Mouse (Mus musculus) limb, embryonic 10.5 days (tissue): ENCODE data around the gene Pp2d1. TPM values are rescaled to one million over a fixed set of nuclear protein-coding genes. Genes with fewer than 3 reads are reported as not detected.

Experiments used
- DNase-seq: peaks from one replicate; pipeline ENCODE4 v3.0.0-alpha.2; 2017; ENCODE audit warnings: low spot score
- H3K27ac ChIP-seq: fragments of 300-500 bp; sonication (generic); 2 replicates; pipeline ENCODE4 v1.5.1; 2016; ENCODE audit warnings: mild to moderate bottlenecking
- H3K27me3 ChIP-seq: fragments of 300-500 bp; sonication (generic); 2 replicates; pipeline ENCODE4 v1.6.1; 2016; ENCODE audit warnings: low read depth, mild to moderate bottlenecking; ENCODE audit not compliant: poor library complexity, severe bottlenecking
- H3K36me3 ChIP-seq: fragments of 300-500 bp; sonication (generic); 2 replicates; pipeline ENCODE4 v1.6.1; 2016; ENCODE audit warnings: mild to moderate bottlenecking, moderate library complexity
- H3K4me1 ChIP-seq: fragments of 300-500 bp; sonication (generic); 2 replicates; pipeline ENCODE4 v1.6.1; 2016
- H3K4me3 ChIP-seq: fragments of 300-500 bp; sonication (generic); 2 replicates; pipeline ENCODE4 v1.5.1; 2016; ENCODE audit warnings: mild to moderate bottlenecking, moderate library complexity
- H3K9me3 ChIP-seq: fragments of 300-500 bp; sonication (generic); replicated peaks from 2 replicates; pipeline ENCODE4 v1.6.1; 2016; ENCODE audit warnings: mild to moderate bottlenecking
- WGBS: fragments of 180-500 bp; shearing (Covaris S2); methylation state at CpG from one replicate; pipeline ENCODE4 v1.1.7; 2016; 5-methylcytosine and 5-hydroxymethylcytosine counted together
- polyA plus RNA-seq: library from polyadenylated mRNA; unstranded; fragments of >200 nt; fragmentation: Nextera tagmentation; extraction: Ambion mirVana; gene quantifications from 2 replicates; pipeline ENCODE4 v1.2.1, GENCODE M21; 2016

Pp2d1 gene
- polyA plus RNA-seq, 1 experiment from 2014 or later = 0.49 TPM

DNA sequence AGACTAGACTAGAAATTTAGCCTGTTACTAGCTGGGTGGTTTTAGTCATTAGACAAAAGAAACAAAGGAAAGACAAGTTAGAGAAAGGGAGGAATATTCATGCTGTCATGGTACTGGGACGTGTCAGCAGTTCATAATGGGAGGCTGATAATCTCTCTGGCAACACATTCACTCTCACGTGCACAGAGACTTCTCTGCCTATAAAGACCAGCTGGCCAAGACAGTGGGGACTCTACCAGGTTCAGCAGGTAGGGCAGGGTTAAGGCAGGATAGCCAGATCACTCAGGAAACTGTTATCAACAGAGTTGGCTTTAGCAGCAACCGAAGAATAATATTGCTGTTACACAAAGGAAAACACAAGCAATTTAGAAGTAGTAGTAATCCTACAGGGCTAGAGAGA, 18.2 kb upstream of the Pp2d1 start:
- no peak for DNase-seq
- 75% methylated on average over 3 of the region's 3 CpGs for WGBS
- Histone ChIP-seq H3K9me3 (no peaks in the 10 kb centered on the region), H3K27ac (no peak overlapping the region), H3K36me3 (no peaks in the 10 kb centered on the region), H3K27me3 (no peaks in the 10 kb centered on the region), H3K4me3 (no peak overlapping the region), H3K4me1 (no peaks in the 10 kb centered on the region)

DNA sequence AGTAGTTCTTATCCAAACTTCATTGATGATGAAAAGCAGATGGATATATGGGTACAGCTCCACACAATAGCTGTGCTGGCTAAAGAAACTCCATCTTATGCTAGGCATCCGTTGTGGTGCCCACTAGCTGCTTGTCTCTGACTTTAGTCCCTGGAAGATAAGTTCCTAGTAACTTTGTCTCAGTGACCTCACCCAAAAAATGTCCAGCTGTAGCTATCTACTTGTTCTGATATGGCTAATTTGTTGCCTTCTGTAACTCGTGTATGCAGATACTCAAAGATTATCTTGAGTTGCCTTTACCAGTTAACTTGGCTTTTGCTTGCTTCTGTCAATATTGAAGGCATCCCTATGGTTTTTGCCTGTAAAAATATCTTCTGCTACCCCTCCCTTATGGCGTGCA, 15.6 kb upstream of the Pp2d1 start:
- Histone ChIP-seq H3K9me3 (no peaks in the 10 kb centered on the region), H3K4me3 (no peak overlapping the region), H3K4me1 (no peaks in the 10 kb centered on the region), H3K27ac (no peak overlapping the region), H3K36me3 (no peaks in the 10 kb centered on the region), H3K27me3 (no peaks in the 10 kb centered on the region)
- WGBS = 88% methylated on average over 3 of the region's 3 CpGs
- DNase-seq = no peak

DNA sequence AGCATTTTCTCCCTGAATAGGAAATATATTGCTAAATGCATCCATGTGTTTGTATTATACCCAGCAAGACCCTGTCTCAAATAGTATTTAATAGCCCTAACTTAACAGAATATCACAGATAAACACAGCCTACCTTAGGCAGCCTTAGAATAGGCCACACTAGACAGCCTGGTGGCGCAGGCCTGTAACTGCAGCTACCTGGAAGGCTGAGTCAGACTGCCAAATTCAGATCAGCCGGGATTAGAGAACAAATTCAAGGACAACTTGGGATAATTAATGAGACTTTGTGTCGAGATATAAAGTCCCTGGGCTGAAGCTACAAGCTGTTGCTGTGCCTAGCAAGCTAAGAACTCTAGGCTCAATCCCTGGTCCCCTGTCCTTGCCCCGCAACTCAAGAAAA, 14.8 kb upstream of the Pp2d1 start:
- no peak overlapping the region for H3K27ac ChIP-seq
- no peaks in the 10 kb centered on the region for H3K4me1 ChIP-seq
- no peak overlapping the region for H3K4me3 ChIP-seq
- 78% methylated on average over 4 of the region's 4 CpGs for WGBS
- no peak for DNase-seq
- H3K27me3 ChIP-seq = no peaks in the 10 kb centered on the region
- no peaks in the 10 kb centered on the region for H3K9me3 ChIP-seq
- H3K36me3 ChIP-seq = no peaks in the 10 kb centered on the region

DNA sequence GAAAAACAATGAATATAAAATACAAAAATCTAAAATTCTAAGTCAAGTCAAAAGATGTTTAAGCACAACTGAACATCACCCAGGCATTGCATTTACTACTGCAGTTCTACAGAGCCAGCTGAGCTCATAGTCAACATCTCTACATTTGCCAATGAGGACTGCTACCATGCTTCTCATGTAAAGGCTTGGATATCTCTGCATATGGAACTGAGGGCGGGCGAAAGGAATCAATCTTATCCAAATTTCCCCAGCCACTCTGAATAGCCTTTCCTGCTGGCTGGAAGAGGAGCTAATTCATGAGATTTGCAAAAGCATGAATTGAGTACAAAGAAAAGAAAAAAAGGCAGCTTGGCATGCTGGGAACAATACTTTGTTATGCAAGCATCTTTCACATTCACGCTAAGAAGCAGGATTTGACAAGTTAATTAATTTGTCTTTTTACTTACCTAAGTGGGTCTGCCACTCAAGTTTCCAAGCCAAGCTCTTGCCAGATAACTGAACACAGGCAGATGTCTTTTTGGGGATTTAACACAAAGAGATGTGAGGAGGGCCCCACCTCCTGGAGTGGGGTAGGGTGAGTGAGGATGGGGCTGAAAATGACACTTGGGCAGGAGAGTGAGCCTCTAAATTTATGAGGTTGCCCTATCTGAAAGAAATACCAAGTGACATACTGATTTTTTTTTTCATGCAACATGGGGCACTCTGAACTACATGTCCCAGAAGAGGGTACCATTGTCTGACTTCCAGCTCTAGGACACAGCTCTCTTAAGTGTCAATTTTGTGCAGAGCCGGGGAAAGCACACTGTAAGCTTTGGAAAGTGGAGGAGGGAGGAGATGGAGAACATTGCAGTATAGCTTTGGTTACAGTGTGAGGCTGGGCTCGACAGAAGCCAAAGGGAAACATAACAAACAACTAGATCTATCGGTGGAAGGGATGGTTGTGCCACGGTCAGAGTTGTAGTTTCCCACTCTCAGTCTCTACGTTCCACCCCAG, 12.4 kb upstream of the Pp2d1 start:
- no peaks in the 10 kb centered on the region for H3K4me1 ChIP-seq
- H3K9me3 ChIP-seq = no peaks in the 10 kb centered on the region
- no peak overlapping the region for H3K27ac ChIP-seq
- no peaks in the 10 kb centered on the region for H3K27me3 ChIP-seq
- H3K36me3 ChIP-seq = no peaks in the 10 kb centered on the region
- DNase-seq = no peak
- 78% methylated on average over 8 of the region's 8 CpGs for WGBS
- no peak overlapping the region for H3K4me3 ChIP-seq

DNA sequence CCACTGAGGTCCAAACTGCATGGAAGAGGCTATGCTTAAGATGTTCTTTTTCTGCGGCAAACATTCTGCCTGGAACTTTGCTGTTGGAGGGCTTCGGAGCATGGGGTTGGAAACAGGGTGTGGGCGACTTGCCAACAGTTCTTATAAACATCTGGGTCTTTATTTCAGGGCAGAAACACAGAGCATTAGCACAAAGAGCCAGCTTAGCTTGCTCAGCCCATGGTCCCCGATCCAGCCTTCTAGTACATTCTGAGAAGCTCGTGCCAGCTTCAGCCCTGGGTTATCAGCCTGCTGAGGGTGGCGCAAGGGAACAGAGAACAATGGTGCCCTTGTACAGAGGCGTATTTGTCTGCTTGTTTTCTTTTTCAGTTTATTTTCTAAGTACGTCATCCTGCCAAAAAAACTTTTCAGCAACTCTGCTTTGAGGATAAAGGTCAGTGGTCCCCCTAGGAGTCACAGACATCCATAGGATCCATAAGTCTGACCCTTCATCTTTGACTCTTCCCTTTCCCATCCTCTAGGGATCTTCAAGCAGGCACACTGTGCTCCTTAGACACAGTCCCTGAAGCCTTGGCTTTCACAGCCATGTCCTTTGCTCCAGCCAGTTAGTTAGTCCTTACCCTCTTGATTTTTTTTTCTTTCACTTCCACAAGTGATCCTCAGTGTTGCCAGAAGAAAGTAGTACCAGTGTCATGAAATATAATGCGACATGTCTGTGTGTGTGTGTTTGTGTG, 4.5 kb upstream of the Pp2d1 start:
- no peak overlapping the region for H3K4me3 ChIP-seq
- no peaks in the 10 kb centered on the region for H3K27me3 ChIP-seq
- no peak overlapping the region for H3K27ac ChIP-seq
- H3K36me3 ChIP-seq = no peaks in the 10 kb centered on the region
- H3K9me3 ChIP-seq = no peaks in the 10 kb centered on the region
- WGBS = 93% methylated on average over 9 of the region's 9 CpGs
- DNase-seq = no peak
- H3K4me1 ChIP-seq = no peaks in the 10 kb centered on the region

DNA sequence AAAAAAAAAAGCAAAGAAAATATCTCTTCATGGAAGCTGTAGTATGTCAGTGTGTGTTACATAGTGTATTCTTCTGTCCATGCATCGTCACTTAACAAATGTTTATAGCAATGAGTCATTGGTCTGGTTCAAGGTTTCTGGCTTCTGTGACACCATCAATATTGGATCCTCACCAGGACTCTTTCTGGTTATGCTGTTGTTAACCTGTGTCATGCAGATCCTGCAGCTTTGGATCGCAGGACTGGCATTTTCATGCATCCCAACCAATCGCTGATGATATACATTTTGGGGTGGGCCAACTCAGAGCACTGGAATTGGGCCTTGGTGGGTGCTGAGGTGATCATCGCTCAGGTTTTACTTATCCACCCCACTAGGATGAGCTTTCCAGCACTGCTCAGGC, 3.3 kb upstream of the Pp2d1 start:
- Histone ChIP-seq H3K27me3 (no peaks in the 10 kb centered on the region), H3K4me3 (no peak overlapping the region), H3K36me3 (no peaks in the 10 kb centered on the region), H3K9me3 (no peaks in the 10 kb centered on the region), H3K4me1 (no peaks in the 10 kb centered on the region), H3K27ac (no peak overlapping the region)
- WGBS = 97% methylated on average over 4 of the region's 4 CpGs
- no peak for DNase-seq

DNA sequence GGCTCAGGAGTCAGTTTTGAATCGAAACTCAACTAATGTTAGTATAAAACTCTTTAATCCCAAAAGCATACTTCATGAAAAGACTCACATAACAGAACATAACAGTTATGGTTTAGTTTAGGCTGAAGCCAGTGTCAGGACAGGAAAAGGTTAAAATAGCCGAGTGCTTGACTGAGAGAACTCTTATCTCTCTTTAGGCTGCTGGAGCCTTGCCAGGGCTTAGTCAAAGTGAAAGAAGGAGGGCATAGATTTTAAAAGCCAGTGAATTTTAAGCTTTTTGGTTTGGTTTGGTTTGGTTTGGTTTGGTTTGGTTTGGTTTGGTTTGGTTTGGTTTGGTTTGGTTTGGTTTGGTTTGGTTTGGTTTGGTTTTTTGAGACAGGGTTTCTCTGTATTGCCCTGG, 6.8 kb downstream of the Pp2d1 start:
- Histone ChIP-seq H3K27ac (no peak overlapping the region), H3K9me3 (no peaks in the 10 kb centered on the region), H3K27me3 (no peaks in the 10 kb centered on the region), H3K4me3 (no peak overlapping the region), H3K36me3 (no peaks in the 10 kb centered on the region), H3K4me1 (no peaks in the 10 kb centered on the region)
- DNase-seq = no peak
- WGBS = 85% methylated on average over 2 of the region's 2 CpGs

DNA sequence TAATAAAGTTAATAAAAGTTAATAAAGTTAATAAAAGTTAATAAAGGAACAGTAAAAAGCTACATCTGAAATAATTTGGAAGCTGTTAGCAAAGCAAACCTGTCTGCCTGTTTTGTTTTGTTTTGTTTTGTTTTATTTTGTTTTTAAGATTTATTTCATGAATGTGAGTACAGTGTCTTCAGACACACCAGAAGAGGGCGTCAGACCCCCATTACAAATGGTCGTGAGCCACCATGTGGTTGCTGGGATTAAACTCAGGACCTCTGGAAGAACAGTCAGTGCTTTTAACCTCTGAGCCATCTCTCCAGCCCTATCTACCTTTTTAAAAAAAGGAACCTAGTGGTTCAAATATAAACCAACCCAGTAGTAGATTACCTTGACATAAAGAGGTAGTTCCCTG, 8.1 kb downstream of the Pp2d1 start:
- WGBS = 71% methylated on average over 2 of the region's 2 CpGs
- Histone ChIP-seq H3K4me3 (no peak overlapping the region), H3K27me3 (no peaks in the 10 kb centered on the region), H3K36me3 (no peaks in the 10 kb centered on the region), H3K4me1 (no peaks in the 10 kb centered on the region), H3K27ac (no peak overlapping the region), H3K9me3 (no peaks in the 10 kb centered on the region)
- DNase-seq = no peak

DNA sequence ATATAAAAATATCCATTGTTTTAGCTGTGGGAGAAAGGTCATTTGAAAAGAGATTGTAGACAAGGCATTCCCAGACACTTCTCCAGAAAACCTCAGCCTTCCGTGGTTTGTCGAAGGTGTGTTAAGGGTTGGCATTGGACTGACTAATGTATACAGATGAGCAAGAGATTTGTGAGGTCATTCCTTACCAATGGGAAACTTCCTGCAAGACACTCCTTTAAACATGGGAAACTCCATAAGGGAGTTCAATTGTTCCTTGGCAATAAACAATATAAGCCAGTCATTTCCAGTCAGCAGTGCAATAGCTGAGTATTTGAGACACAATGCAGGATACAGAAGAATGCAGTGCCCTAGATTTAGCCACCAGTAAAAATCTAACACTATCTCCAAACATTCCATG, 11.2 kb downstream of the Pp2d1 start:
- no peaks in the 10 kb centered on the region for H3K4me1 ChIP-seq
- H3K27me3 ChIP-seq = no peaks in the 10 kb centered on the region
- no peak for DNase-seq
- H3K4me3 ChIP-seq = no peak overlapping the region
- H3K27ac ChIP-seq = no peak overlapping the region
- no peaks in the 10 kb centered on the region for H3K9me3 ChIP-seq
- H3K36me3 ChIP-seq = no peaks in the 10 kb centered on the region
- WGBS = 96% methylated on average over 2 of the region's 2 CpGs

DNA sequence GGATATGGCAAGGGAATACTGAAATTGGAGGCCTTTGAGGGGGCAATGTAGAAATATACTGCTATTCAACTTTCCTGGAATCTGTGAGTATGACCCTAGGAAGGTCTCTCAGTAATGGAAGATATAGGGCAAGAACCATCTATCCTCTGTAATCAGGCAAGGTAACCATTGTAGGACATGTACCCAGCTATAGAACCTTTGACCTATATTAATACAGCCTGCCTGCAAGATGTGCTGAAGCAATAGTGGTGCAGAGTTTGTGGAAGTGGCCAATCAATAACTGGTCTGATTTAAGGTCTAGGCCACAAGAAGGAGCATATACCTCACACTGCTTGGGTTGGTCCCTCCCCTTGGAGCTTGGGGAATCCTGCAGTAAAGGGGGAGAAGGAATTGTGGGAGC, 18.7 kb downstream of the Pp2d1 start:
- no peak overlapping the region for H3K4me3 ChIP-seq
- no peak for DNase-seq
- peaks cover 4% of the 10 kb centered on the region for H3K36me3 ChIP-seq
- no peak overlapping the region for H3K27ac ChIP-seq
- H3K27me3 ChIP-seq = no peaks in the 10 kb centered on the region
- H3K9me3 ChIP-seq = no peaks in the 10 kb centered on the region
- no peaks in the 10 kb centered on the region for H3K4me1 ChIP-seq

DNA sequence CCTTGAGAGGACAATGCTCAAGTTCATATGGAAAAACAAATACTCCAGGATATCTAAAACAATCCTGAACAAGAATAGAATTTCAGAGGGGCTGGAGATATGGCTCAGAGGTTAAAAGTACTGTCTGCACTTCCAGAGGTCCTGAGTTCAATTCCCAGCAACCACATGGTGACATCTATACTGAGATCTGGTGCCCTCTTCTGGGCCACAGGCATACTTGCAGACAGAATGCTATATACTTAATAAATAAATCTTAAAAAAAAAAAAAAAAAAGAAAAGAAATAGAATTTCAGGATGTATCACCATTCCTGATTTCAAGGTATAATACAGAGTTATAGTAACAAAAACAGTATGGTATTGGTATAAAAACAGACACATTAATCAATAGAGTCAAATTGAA, 19.9 kb downstream of the Pp2d1 start:
- Histone ChIP-seq H3K27ac (no peak overlapping the region), H3K4me3 (no peak overlapping the region), H3K9me3 (no peaks in the 10 kb centered on the region), H3K4me1 (no peaks in the 10 kb centered on the region), H3K27me3 (no peaks in the 10 kb centered on the region), H3K36me3 (peaks cover 12% of the 10 kb centered on the region)
- DNase-seq = no peak

DNA sequence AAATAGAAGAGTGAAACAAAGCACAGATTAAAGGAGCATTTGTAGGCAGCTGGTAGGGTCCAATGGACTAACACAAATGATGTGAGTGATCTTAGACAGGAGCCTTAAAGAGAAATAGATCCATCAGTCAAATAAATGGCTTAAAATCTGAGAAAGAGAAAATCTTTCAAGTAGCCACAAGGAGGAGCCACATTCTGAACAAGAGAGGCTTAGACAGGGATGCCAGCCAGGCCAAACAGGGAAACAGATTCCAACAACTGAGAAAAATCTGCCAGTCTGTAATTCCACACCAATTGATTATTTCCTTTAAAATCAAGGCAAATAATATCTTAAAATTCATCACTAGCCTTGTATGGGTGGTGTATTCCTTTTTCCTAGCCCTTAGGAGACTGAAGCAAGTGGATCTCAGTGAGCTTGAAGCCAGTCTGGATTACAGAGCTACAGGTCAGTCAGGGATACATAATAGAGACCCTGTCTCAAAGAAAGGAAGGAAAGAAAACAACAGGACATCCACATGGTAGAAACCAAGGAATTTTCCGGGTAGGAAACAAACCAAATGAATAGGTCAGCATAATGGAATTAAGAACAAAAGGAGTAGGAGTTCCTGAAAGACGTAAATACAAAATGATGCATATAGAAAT, 26.8 kb downstream of the Pp2d1 start:
- no peak for DNase-seq
- WGBS = 96% methylated on average over 2 of the region's 2 CpGs
- Histone ChIP-seq H3K9me3 (no peaks in the 10 kb centered on the region), H3K27ac (no peak overlapping the region), H3K4me1 (no peaks in the 10 kb centered on the region; the same call in 1 of the 2 replicates), H3K27me3 (no peaks in the 10 kb centered on the region), H3K4me3 (no peak overlapping the region), H3K36me3 (peaks cover 14% of the 10 kb centered on the region)

DNA sequence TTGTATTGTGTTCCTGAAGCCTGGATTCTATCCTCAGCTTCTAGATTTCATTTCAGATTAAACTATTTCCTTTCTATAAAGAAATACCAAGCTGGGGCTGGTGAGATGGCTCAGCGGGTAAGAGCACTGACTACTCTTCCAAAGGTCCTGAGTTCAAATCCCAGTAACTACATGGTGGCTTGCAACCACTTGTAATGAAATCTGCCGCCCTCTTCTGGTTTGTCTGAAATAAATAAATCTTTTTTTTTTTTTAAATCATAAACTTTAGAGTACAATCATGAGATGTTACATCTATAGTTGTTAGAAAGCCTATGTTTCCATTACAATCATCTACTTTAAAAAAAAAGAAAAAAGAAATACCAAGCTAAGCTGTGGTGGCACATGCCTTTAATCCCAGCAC, 36.3 kb downstream of the Pp2d1 start:
- H3K36me3 ChIP-seq = peaks cover 83% of the 10 kb centered on the region
- 96% methylated on average over 2 of the region's 2 CpGs for WGBS
- H3K27me3 ChIP-seq = no peaks in the 10 kb centered on the region
- H3K4me3 ChIP-seq = no peak overlapping the region
- H3K27ac ChIP-seq = no peak overlapping the region
- DNase-seq = no peak
- no peaks in the 10 kb centered on the region for H3K4me1 ChIP-seq
- H3K9me3 ChIP-seq = no peaks in the 10 kb centered on the region
